Mouse (Mus musculus): ENCODE measurements at regions not wholly inside any gene's neighbourhood (a gene's known extent, or its start where the extent isn't known, plus 50 kb on each side); places are given as distances from the start of the nearest gene placed in this dataset.

DNA sequence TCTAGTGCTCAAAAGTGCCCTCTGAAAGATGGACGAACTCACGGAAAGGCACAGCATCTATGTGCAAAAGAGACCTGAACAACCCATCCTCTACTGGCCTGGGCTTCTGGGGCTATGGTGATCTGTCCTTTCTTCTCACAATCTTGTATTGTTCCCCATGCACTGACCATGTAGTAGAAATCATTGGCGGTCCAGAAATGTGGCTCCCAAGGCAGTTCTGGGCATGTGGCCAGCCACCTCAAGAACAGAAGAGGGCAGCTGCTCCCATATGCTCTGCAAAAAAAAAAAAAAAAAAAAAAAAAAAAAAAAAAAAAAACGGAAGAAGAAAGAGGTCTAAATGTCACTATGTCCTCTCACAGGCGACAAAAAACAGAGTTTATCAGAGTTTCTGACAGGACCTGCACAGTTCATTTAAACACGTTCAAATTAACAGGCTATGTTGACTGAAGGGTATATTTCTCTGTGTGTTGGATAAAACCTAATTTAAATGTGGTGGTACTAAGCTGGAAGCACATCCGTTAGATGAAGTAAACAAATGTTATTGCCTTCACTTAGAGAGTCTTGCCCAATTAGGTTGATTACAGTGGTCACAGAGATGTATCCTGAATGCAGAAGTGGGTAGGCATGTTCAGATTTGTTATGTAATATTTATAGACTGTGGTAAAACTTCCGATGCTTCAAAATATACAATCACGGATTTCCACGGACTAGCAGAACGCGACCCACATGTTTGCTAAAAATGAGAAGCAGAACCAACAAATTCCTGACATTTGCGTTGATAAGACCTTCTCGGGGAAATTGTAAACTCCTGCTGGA is 470.9 kb downstream of the Epha4 start:
- TF ChIP-seq GATA1 (IDR thresholded peaks at IDR 0.05; ENCODE audit: borderline replicate concordance, low read length): no peak
- TF ChIP-seq FLI1 (IDR thresholded peaks at IDR 0.05; ENCODE audit: low read length): no peak
